Mouse (Mus musculus) liver, embryonic 11.5 days (tissue): ENCODE measurements around the gene Foxb1. TPM values are rescaled to one million over a fixed set of nuclear protein-coding genes. Genes with fewer than 3 reads are reported as not detected.

ENCODE experiments used
- polyA plus RNA-seq: library from polyadenylated mRNA; unstranded; fragments of >200 nt; fragmentation: Nextera tagmentation; extraction: Ambion mirVana; gene quantifications from 2 replicates; pipeline ENCODE4 v1.2.1, GENCODE M21; 2014

Foxb1 gene
- polyA plus RNA-seq, 1 experiment from 2014 or later, result not detected

Other genes with a start within 250 kb of the Foxb1 start
- gene Bnip2, start 228.5 kb upstream of the Foxb1 start, polyA plus RNA-seq, result 95.3 and 95.6 TPM in 2 replicates